Mouse (Mus musculus) gastrocnemius, postnatal 36 days (tissue): ENCODE data around the gene Blmh. TPM values are rescaled to one million over a fixed set of nuclear protein-coding genes. Genes with fewer than 3 reads are reported as not detected.

ENCODE experiments used
- total RNA-seq, 2 experiments: library from RNA; stranded (reverse); gene quantifications; 2 replicates each; pipeline ENCODE4 v1.2.3; 2021

Gene Blmh
- total RNA-seq, 2 experiments from 2014 or later, result 29.6 to 33.0 TPM

Other genes with a start within 250 kb of the Blmh start
- 1 to 10 TPM; 1.0 to 2.1 TPM for gene Trarg1, start 245.0 kb upstream of the Blmh start, total RNA-seq
- gene Gosr1, start 161.2 kb upstream of the Blmh start, total RNA-seq, result 10 to 100 TPM; 19.3 to 20.5 TPM
- 10 to 100 TPM; 28.2 to 28.9 TPM for gene Cpd, start 77.8 kb upstream of the Blmh start, total RNA-seq
- gene Tmigd1, start 22.6 kb upstream of the Blmh start, total RNA-seq, result under 1 TPM in 1 of 2 experiments, not detected in 1; 0.41 TPM
- under 1 TPM; 0.15 to 0.31 TPM for gene Slc6a4, start 73.8 kb downstream of the Blmh start, total RNA-seq
- 10 to 100 TPM; 10.5 to 13.5 TPM for gene Nsrp1, start 153.6 kb downstream of the Blmh start, total RNA-seq